Mouse (Mus musculus) heart, adult 2 months (tissue): ENCODE results near the gene Lct. TPM values are rescaled to one million over a fixed set of nuclear protein-coding genes. Genes with fewer than 3 reads are reported as not detected.
"Not testable (repeated sequence)": the region's sequence is repeated elsewhere in the genome, so short reads cannot be mapped to it uniquely, and the experiment has no call there.

Source experiments
- DNase-seq, 2 experiments: peaks; one replicate each; pipeline ENCODE4 v3.0.0; 2021
- H3K27ac ChIP-seq: fragments of 200-600 bp; 2 replicates; pipeline ENCODE4 v1.8.1; 2022
- H3K27me3 ChIP-seq: fragments of 200-500 bp; 2 replicates; pipeline ENCODE4 v1.6.1; 2012; ENCODE audit warnings: mild to moderate bottlenecking, low read length, inconsistent platforms, mixed read lengths; ENCODE audit not compliant: control insufficient read depth, insufficient read depth
- H3K36me3 ChIP-seq: fragments of 200-500 bp; 2 replicates; pipeline ENCODE4 v1.6.1; 2012; ENCODE audit warnings: low read length, inconsistent platforms; ENCODE audit not compliant: control insufficient read depth, insufficient read depth
- H3K4me1 ChIP-seq: fragments of 200-500 bp; 2 replicates; pipeline ENCODE4 v1.6.1; 2011; ENCODE audit warnings: low read length; ENCODE audit not compliant: control insufficient read depth, insufficient read depth
- H3K4me3 ChIP-seq: fragments of 200-600 bp; 2 replicates; pipeline ENCODE4 v1.8.1; 2022
- H3K79me2 ChIP-seq: fragments of 200-500 bp; replicated peaks from 2 replicates; pipeline ENCODE4 v1.6.1; 2012; ENCODE audit warnings: mild to moderate bottlenecking, inconsistent platforms, low read length, moderate library complexity, mixed read lengths; ENCODE audit not compliant: control insufficient read depth, insufficient read depth
- H3K9ac ChIP-seq: fragments of 200-500 bp; 2 replicates; pipeline ENCODE4 v1.6.1; 2012; ENCODE audit warnings: low read depth, mild to moderate bottlenecking, control low read depth, inconsistent platforms, low read length, mixed read lengths
- CTCF ChIP-seq: fragments of 200-600 bp; IDR thresholded peaks from 2 replicates; pipeline ENCODE4 v1.8.1; 2022; ENCODE audit warnings: antibody characterized with exemption, mild to moderate bottlenecking, moderate library complexity
- EP300 ChIP-seq: fragments of 200-500 bp; IDR thresholded peaks from 2 replicates; pipeline ENCODE4 v1.6.1; 2011; ENCODE audit warnings: low read depth, low read length, control low read depth; ENCODE audit not compliant: insufficient read depth
- POLR2A ChIP-seq: fragments of 200-500 bp; IDR thresholded peaks from 2 replicates; pipeline ENCODE4 v1.6.1; 2011; ENCODE audit warnings: mild to moderate bottlenecking, low read depth, low read length, control low read depth; ENCODE audit not compliant: insufficient read depth
- WGBS: fragments of 180-500 bp; shearing (Covaris S2); methylation state at CpG from one replicate; pipeline ENCODE4 v1.1.7; 2018; 5-methylcytosine and 5-hydroxymethylcytosine counted together
- intact Hi-C: fragments of 180-260 bp; cut with DNase I; formaldehyde crosslinking; loops from one replicate; pipeline ENCODE4 v1.15.1; 2025
- polyA plus RNA-seq: library from polyadenylated mRNA; depleted of rRNA; stranded (reverse); fragments of >200 nt; gene quantifications from 2 replicates; pipeline ENCODE4 v1.2.3, GENCODE M21; 2012
- total RNA-seq, 2 experiments: library from RNA; stranded (reverse); gene quantifications; 2 replicates each; pipeline ENCODE4 v1.2.3; 2021

The Lct gene
- total and polyA plus RNA-seq, 3 experiments: 0.02 TPM; not detected in 2

- Histone ChIP-seq H3K27me3 (no peaks in the 10 kb centered on the region), H3K9ac (no peak overlapping the region), H3K4me3 (no peak overlapping the region), H3K27ac (no peak overlapping the region), H3K79me2 (no peaks in the 10 kb centered on the region), H3K4me1 (no peaks in the 10 kb centered on the region), H3K36me3 (peaks cover 5% of the 10 kb centered on the region)
- DNase-seq: no peak
- intact Hi-C loops: no loop called here
- TF ChIP-seq POLR2A: no peak
- 91% methylated on average over 1 of the region's 1 CpGs for WGBS
Measured at GRCm38 (mm10) chr1:128275908-128276307, 52.2 kb downstream of the Lct start.

- WGBS: 80% methylated on average over 3 of the region's 3 CpGs
- Histone ChIP-seq H3K4me3 (no peak overlapping the region), H3K27me3 (no peaks in the 10 kb centered on the region), H3K4me1 (no peaks in the 10 kb centered on the region), H3K27ac (no peak overlapping the region), H3K9ac (no peak overlapping the region), H3K36me3 (peaks cover 9% of the 10 kb centered on the region), H3K79me2 (no peaks in the 10 kb centered on the region)
- DNase-seq: no peak
- TF ChIP-seq EP300 (no peak), POLR2A (no peak), CTCF (no peak)
- intact Hi-C loops: no loop called here
Measured at GRCm38 (mm10) chr1:128270731-128271130, 57.4 kb downstream of the Lct start.

- DNase-seq, intact Hi-C loops, H3K4me1 ChIP-seq, H3K27ac ChIP-seq, H3K9ac ChIP-seq, H3K27me3 ChIP-seq, H3K79me2 ChIP-seq, H3K4me3 ChIP-seq, H3K36me3 ChIP-seq: not testable (repeated sequence)
- WGBS: 77% methylated on average over 7 of the region's 7 CpGs
Measured at GRCm38 (mm10) chr1:128267061-128267460, 61.1 kb downstream of the Lct start.

GRCm38 (mm10) chr1:128244727-128245355 lies 83.3 kb downstream of the Lct start:
- Histone ChIP-seq H3K36me3 (no peaks in the 10 kb centered on the region), H3K4me3 (peak overlapping the region; percentile 99), H3K9ac (peak overlapping the region; percentile 77), H3K4me1 (no peaks in the 10 kb centered on the region), H3K27ac (peak overlapping the region; percentile 94), H3K79me2 (peaks cover 2% of the 10 kb centered on the region), H3K27me3 (no peaks in the 10 kb centered on the region)
- TF ChIP-seq CTCF (no peak), EP300 (no peak), POLR2A (no peak)
- intact Hi-C loops: loop anchor here (2.0 to 5.0 kb wide), 3 partner anchors 143 to 468 kb away; partner anchors contain the start of genes Dars, R3hdm1 and Zranb3
- WGBS: under 1% methylated on average over 19 of the region's 19 CpGs
- DNase-seq: no peak

GRCm38 (mm10) chr1:128243996-128244726 lies 84.0 kb downstream of the Lct start:
- intact Hi-C loops: loop anchor here (2.0 to 5.0 kb wide), 3 partner anchors 142 to 467 kb away; partner anchors contain the start of genes Dars, R3hdm1 and Zranb3
- Histone ChIP-seq H3K79me2 (peaks cover 2% of the 10 kb centered on the region), H3K27ac (peak overlapping the region; percentile 94), H3K4me3 (peak overlapping the region; percentile 99), H3K4me1 (no peaks in the 10 kb centered on the region), H3K9ac (peak overlapping the region; percentile 77), H3K36me3 (no peaks in the 10 kb centered on the region), H3K27me3 (no peaks in the 10 kb centered on the region)
- DNase-seq: peak; percentile 93 to 97
- WGBS: under 1% methylated on average over 71 of the region's 71 CpGs
- TF ChIP-seq CTCF: no peak
- peak; percentile 67; the same call in 1 of the 2 replicates for TF ChIP-seq EP300
- peak; percentile 69 for TF ChIP-seq POLR2A

- Histone ChIP-seq H3K4me3 (peak within 1 kb of the TSS; percentile 99), H3K27me3 (no peaks in the 10 kb centered on the region), H3K27ac (peak within 1 kb of the TSS; percentile 94), H3K36me3 (no peaks in the 10 kb centered on the region), H3K4me1 (no peaks in the 10 kb centered on the region), H3K79me2 (peaks cover 2% of the 10 kb centered on the region), H3K9ac (peak within 1 kb of the TSS; percentile 77)
- intact Hi-C loops: loop anchor here (5.0 kb wide), 2 partner anchors 141 to 466 kb away; partner anchors contain the start of genes R3hdm1 and Zranb3
- WGBS: 7% methylated on average over 10 of the region's 10 CpGs
- no peak for TF ChIP-seq EP300
- no peak for TF ChIP-seq POLR2A
- TF ChIP-seq CTCF: no peak
- DNase-seq: no peak
Measured at GRCm38 (mm10) chr1:128243627-128243995, 84.5 kb downstream of the Lct start, which contains the start of gene Ubxn4. Ubxn4 (plus strand) TSS chr1:128243964.
